In the genomic region with DNA sequence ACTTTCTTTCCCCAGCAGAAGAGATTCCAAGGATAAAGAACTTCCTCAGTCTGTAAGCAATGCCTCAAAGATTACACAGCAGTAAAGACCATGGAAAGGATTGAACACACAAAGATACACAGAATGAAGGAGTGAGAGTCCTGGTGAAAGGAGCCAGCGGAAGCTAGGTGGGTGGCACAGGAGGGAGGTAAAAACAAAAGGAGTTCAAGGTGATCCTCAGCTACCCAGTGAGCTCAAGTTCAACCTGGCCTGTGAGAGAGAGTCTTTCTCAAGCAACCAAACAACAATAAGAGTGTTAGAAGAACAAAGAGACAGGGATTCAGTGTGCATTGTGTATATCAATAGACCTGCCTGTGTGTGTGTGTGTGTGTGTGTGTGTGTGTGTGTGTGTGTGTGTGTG, we compare ENCODE assay signal across 16 mouse cellular contexts. TPM values are rescaled to one million over a fixed set of nuclear protein-coding genes. Genes with fewer than 3 reads are reported as not detected.
DNase-seq lines count a peak whose midpoint lies in the region; ATAC-seq lines count a peak whose summit lies in the region.
"Had no signal": no experiment of that assay in that cellular context is flagged by ENCODE, and none has a peak within 500 bp of the region (broad histone marks: within the 10 kb centered on the region; RNA-seq: fewer than 3 reads in every experiment).

No protein-coding gene starts in this region.

- no peaks in the 10 kb centered on the region for H3K27me3 ChIP-seq in heart, embryonic 13.5 days (replicated peaks)
- no peaks in the 10 kb centered on the region for H3K27me3 ChIP-seq in lung, embryonic 16.5 days (ENCODE audit: control insufficient read depth, insufficient read depth, low read depth, low read length)
- H3K27me3 ChIP-seq in liver, embryonic 13.5 days: no peaks in the 10 kb centered on the region
- H3K27me3 ChIP-seq in intestine, embryonic 15.5 days (replicated peaks): no peaks in the 10 kb centered on the region
- H3K27me3 ChIP-seq: embryonic facial prominence, embryonic 12.5 days; forebrain, embryonic 12.5 days; midbrain, embryonic 12.5 days had no signal

- DNase-seq in heart, postnatal 10 days: no peak
- no peak for DNase-seq in lung, postnatal 4 days
- DNase-seq in T-cell, adult 2 months (ENCODE audit: low spot score): peak; percentile 45
- DNase-seq in liver, embryonic 13.5 days: no peak
- no peak for DNase-seq in cerebellum, adult 11-12 months
- DNase-seq: cerebellum, postnatal 25 days; lung, adult 2 months; right cerebral cortex, postnatal 4 days had no signal

- WGBS in heart, embryonic 13.5 days: 79% methylated on average over 1 of the region's 1 CpGs
- WGBS in lung, embryonic 16.5 days: 69% methylated on average over 1 of the region's 1 CpGs
- WGBS in liver, embryonic 13.5 days (ENCODE audit: insufficient replicate concordance): 57% methylated on average over 1 of the region's 1 CpGs
- 77% methylated on average over 1 of the region's 1 CpGs for WGBS in intestine, embryonic 15.5 days

- H3K4me2 ChIP-seq in heart, embryonic 13.5 days: no peak overlapping the region
- H3K4me2 ChIP-seq in lung, embryonic 16.5 days (ENCODE audit: low read depth, low read length): no peak overlapping the region
- H3K4me2 ChIP-seq in liver, embryonic 13.5 days: no peak overlapping the region
- H3K4me2 ChIP-seq in intestine, embryonic 15.5 days (replicated peaks): no peak overlapping the region
- H3K4me2 ChIP-seq: embryonic facial prominence, embryonic 12.5 days; forebrain, embryonic 12.5 days had no signal

- no peak overlapping the region for H3K4me3 ChIP-seq in heart, embryonic 13.5 days
- no peak overlapping the region for H3K4me3 ChIP-seq in lung, embryonic 16.5 days (ENCODE audit: low read length)
- H3K4me3 ChIP-seq in liver, embryonic 13.5 days (replicated peaks): no peak overlapping the region
- H3K4me3 ChIP-seq in intestine, embryonic 15.5 days (replicated peaks): no peak overlapping the region
- H3K4me3 ChIP-seq: embryonic facial prominence, embryonic 12.5 days; forebrain, embryonic 12.5 days; hindbrain, embryonic 10.5 days; limb, embryonic 10.5 days; midbrain, embryonic 12.5 days had no signal

- no peaks in the 10 kb centered on the region; the same call in 1 of the 2 replicates for H3K36me3 ChIP-seq in heart, embryonic 13.5 days
- H3K36me3 ChIP-seq in lung, embryonic 16.5 days (ENCODE audit: control insufficient read depth, insufficient read depth, low read length): no peaks in the 10 kb centered on the region
- H3K36me3 ChIP-seq in liver, embryonic 13.5 days: no peaks in the 10 kb centered on the region
- H3K36me3 ChIP-seq in intestine, embryonic 15.5 days: no peaks in the 10 kb centered on the region
- H3K36me3 ChIP-seq: embryonic facial prominence, embryonic 12.5 days; forebrain, embryonic 12.5 days; hindbrain, embryonic 10.5 days; limb, embryonic 10.5 days; midbrain, embryonic 12.5 days had no signal

- peak overlapping the region; percentile 67 for H3K27ac ChIP-seq in heart, embryonic 13.5 days (replicated peaks)
- H3K27ac ChIP-seq in lung, embryonic 16.5 days (ENCODE audit: low read length): peak overlapping the region; percentile 50; the same call in 1 of the 2 replicates
- peak overlapping the region; percentile 45 for H3K27ac ChIP-seq in liver, embryonic 13.5 days
- H3K27ac ChIP-seq in intestine, embryonic 15.5 days: no peak overlapping the region
- H3K27ac ChIP-seq: embryonic facial prominence, embryonic 12.5 days; forebrain, embryonic 12.5 days; limb, embryonic 10.5 days; midbrain, embryonic 12.5 days had no signal

- no peak for ATAC-seq in heart, embryonic 13.5 days (ENCODE audit: extremely low read depth, insufficient number of reproducible peaks, low FRiP score, low TSS enrichment)
- no peak for ATAC-seq in lung, embryonic 16.5 days (ENCODE audit: low read depth)
- ATAC-seq in liver, embryonic 13.5 days (ENCODE audit: low read depth): no peak
- ATAC-seq in intestine, embryonic 15.5 days: no peak

- H3K9me3 ChIP-seq in heart, embryonic 13.5 days: no peaks in the 10 kb centered on the region
- no peaks in the 10 kb centered on the region for H3K9me3 ChIP-seq in lung, embryonic 16.5 days (ENCODE audit: control insufficient read depth, low read length)
- H3K9me3 ChIP-seq in liver, embryonic 13.5 days (replicated peaks): no peaks in the 10 kb centered on the region
- H3K9me3 ChIP-seq in intestine, embryonic 15.5 days: no peaks in the 10 kb centered on the region
- H3K9me3 ChIP-seq: embryonic facial prominence, embryonic 12.5 days; forebrain, embryonic 12.5 days; hindbrain, embryonic 10.5 days; limb, embryonic 10.5 days; midbrain, embryonic 12.5 days had no signal

- 0 out of 2 replicates have a peak, but pooled peaks cover 11% of the 10 kb centered on the region for H3K4me1 ChIP-seq in heart, embryonic 13.5 days
- no peaks in the 10 kb centered on the region for H3K4me1 ChIP-seq in lung, embryonic 16.5 days (replicated peaks; ENCODE audit: control insufficient read depth, insufficient read depth, low read length)
- H3K4me1 ChIP-seq in liver, embryonic 13.5 days (replicated peaks): peaks cover 9% of the 10 kb centered on the region; the same call in 1 of the 2 replicates
- no peaks in the 10 kb centered on the region for H3K4me1 ChIP-seq in intestine, embryonic 15.5 days (replicated peaks)
- H3K4me1 ChIP-seq: embryonic facial prominence, embryonic 12.5 days; hindbrain, embryonic 10.5 days; limb, embryonic 10.5 days had no signal

- no peak overlapping the region for H3K9ac ChIP-seq in heart, embryonic 13.5 days
- H3K9ac ChIP-seq in lung, embryonic 16.5 days (ENCODE audit: low read length): no peak overlapping the region
- H3K9ac ChIP-seq in liver, embryonic 13.5 days: no peak overlapping the region
- H3K9ac ChIP-seq in intestine, embryonic 15.5 days: no peak overlapping the region
- H3K9ac ChIP-seq: embryonic facial prominence, embryonic 12.5 days; forebrain, embryonic 12.5 days; midbrain, embryonic 12.5 days had no signal

- intact Hi-C loops in heart, postnatal 10 days (cut with DNase I): no loop called here

RNA-seq across cellular contexts. Expression of a gene that starts 25.0 kb away (rescaled TPM):
- 76.9 and 80.8 TPM in 2 replicates for polyA plus RNA-seq in heart, embryonic 13.5 days (2015; fragmentation: Nextera tagmentation; extraction: Ambion mirVana)
- 10 to 100 TPM; 74.8 to 95.8 TPM for total RNA-seq in heart, postnatal 10 days (2021)
- 40.3 and 41.0 TPM in 2 replicates for polyA plus RNA-seq in lung, embryonic 16.5 days (2015; fragmentation: Nextera tagmentation; extraction: Ambion mirVana)
- 7.5 and 10.7 TPM in 2 replicates for polyA plus RNA-seq in liver, embryonic 13.5 days (2015; fragmentation: Nextera tagmentation; extraction: Ambion mirVana)
- 14.6 and 16.5 TPM in 2 replicates for polyA plus RNA-seq in intestine, embryonic 15.5 days (2015; fragmentation: Nextera tagmentation; extraction: Ambion mirVana)
